Mouse (Mus musculus) CD4-positive, CD25-positive, alpha-beta regulatory T cell, adult 4 months (primary cell): ENCODE results near the gene Itga8. TPM values are rescaled to one million over a fixed set of nuclear protein-coding genes. Genes with fewer than 3 reads are reported as not detected.

Source experiments
- ATAC-seq: one replicate; pipeline ENCODE4 v1.8.0; 2017
- polyA plus RNA-seq, 2 experiments: library from polyadenylated mRNA; unstranded; fragments of 100-300 nt; shearing (Covaris generic); gene quantifications; one replicate each; pipeline ENCODE4 v1.2.1; 2017

The Itga8 gene
- polyA plus RNA-seq = not detected

DNA sequence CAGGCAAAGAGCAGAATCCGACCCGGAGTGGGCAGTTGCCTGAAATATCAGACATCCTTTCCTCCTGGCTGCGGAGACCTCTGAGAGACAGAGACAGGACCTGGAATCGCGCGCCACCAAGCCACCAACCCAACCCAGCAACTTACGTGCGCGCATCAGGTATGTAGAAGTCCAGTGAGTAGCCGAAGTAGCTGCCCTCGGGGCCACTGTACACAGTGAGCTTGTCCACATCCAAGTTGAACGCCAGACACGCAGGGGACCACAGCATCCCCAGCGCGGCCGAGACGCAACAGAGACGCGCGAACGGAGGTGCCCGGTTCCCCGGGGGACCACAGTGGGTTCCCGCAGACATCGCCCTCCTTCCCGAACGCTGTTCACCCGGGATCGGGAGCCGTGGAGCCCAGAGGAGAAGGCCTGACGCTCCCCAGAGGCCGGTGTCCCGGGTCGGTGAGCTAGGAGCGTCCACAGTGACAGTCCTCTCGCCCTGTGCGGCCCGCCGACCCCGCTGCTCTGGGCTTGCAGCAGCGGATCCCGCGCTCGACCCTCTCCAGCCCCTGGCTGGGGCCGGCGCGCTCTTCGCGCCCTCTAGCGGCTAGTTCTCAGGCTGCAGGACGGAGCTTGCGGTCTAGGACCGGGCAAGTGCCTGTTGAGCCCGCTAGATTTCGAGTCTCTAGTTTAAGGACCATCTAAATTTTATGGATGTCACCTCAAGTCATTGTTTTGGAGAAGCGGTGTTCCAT lies at the start of gene Itga8:
Itga8 (minus strand) TSS at position 492 of the 740 bp plus-strand sequence.
- peak; percentile 75 for ATAC-seq

DNA sequence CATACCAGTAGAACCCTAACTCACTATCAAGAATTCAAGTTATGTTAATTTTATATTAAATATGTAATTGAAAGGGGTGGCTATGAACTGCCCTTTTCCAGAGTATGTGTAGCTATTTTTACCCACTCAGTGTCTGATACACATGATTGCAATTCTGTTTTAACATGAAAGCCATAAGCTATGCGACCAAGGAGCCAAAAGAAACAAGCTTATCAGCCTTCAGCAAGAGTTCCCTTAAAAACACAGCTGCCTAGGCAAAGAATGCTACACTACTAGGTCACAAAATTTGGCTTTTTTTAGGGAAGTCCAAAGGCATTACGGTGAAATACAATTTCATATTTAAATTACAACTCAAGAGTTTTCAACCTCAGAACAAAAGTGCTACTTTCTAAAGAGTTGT lies 47.2 kb upstream of the Itga8 start:
- ATAC-seq = no peak

DNA sequence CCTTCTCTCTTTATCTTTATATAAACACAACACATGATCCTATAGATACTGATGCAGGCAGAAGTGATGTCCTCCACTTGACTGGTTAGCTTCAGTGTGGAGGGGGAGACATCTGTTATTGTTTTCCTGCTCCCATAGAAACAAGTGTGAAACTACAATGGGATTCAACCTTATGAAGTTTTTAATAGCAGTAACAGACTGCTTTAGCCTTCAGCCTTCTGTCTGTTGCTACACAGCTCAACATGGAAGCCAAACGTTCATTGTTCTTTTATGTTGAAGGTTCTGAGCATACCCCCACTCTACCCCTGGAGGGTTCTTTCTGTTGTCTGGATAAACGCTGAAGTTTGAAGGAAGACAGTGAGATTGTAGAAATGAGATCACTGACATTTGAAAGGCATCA lies 30.2 kb upstream of the Itga8 start:
- ATAC-seq = no peak

DNA sequence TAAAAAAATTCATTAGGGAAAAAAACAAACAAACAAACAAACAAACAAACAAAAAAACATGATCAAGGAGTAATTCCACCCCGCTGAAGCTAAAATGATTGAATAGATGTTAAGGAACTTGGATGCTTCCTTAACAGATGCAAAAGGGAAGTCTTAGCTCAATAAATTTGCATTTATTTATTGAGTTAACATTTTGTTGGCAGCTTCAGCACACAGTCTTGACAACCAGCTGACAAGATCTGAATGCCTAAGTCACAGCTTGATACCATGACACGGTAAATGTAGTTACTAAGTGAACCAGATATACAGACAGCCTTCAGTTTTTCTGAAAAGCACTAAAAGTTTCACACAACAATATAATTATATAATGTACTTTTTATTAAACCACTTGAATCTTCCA lies 27.9 kb upstream of the Itga8 start:
- no peak for ATAC-seq

DNA sequence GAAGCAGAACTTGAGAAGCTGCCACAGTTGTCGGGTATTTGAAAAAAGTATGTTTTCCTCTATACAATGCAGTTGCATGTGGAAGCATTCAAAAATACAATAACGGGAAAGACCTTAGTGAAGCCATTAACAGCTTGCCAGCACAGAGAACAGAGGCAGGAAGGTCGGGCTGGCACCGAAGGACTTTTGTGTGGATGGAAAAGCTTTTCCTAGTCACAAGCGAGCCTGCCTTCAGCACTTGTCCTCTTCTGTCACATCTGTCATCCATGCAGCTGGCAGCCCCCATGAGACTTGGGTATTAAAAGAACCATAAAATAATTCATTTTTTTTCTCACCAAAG lies 27.3 kb upstream of the Itga8 start:
- ATAC-seq = no peak

DNA sequence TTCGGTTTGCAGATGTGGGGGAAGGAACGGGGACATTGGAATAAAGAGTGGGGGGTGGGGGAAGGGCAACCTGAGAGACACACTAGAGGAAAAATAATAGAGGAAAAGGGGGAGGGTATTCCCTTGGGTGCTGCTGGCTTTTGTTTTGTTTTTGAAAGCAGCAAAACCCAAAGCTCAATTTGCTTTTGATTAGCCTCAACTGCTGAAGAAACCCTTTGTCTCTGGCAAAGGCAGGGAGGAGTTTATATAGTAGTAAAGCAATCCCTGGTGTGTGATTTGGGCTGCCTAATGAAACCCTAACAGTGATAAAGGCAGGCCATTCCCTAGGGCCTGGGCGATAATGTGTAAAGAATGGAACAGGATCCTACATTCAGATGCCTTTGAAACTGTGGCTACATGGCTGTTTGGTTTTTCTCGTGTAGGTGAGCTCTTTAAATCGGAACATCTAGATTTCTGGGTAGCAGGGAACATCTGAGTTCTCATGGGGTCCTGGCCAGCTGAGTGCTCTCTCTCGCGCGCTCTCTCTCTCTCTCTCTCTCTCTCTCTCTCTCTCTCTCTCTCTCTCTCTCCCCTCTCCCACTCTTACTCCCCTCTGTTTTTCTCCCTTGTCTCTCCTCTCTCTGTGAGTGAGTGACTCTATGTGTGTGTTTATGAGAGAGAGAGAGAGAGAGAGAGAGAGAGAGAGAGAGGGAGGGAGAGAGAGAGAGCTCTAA lies 26.8 kb upstream of the Itga8 start:
- ATAC-seq = no peak

DNA sequence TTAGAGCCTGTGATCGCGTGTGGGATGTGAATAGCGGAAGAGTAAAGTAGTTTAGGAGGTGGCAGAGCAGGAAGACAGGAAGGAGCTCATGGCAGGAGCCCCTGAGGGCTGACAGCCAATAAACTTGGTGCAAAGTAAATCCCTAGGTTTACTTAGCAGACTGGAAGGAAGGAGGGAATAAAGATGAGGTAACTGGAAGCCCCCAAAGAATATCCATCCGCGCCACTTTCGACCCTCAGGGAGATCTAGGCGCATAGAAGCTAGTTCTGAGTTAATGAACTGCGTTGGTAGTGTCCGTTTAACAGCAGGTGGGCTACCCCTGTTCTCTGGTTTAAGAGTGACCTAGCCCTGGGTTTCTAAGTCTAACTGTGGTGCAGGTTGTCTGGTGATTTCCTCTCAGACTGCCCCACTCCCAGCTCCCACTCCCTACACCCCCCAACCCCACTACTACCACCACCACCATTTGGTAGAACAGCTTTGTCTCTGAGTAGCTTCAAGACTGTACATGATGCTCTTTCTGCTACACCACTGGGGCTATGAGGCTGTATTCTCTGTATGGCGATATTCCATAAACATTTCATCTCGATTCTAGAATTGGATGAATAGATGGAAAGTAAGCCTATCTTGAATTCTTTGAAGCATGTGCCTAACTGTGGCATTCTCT lies 26.1 kb upstream of the Itga8 start:
- no peak for ATAC-seq

DNA sequence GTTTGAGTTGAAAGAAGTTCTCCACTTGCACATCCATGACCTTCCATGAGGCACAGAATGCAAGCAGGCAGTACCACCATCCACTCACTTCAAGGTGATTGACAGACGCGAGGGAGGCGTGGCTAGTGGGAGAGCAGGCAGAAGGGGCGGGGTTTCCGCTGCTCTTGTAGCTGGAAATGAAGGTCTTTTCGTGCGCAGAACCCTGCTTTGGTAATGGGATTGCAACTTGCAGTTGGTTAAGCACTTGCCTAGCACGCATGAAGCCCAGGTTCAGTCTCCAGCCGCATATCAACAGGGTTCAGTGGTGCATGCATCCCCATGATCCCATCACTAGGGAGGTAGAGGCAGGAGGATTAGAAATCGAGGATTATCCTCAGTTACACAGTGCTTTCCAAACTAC lies 25.5 kb upstream of the Itga8 start:
- ATAC-seq = peak; percentile 72

DNA sequence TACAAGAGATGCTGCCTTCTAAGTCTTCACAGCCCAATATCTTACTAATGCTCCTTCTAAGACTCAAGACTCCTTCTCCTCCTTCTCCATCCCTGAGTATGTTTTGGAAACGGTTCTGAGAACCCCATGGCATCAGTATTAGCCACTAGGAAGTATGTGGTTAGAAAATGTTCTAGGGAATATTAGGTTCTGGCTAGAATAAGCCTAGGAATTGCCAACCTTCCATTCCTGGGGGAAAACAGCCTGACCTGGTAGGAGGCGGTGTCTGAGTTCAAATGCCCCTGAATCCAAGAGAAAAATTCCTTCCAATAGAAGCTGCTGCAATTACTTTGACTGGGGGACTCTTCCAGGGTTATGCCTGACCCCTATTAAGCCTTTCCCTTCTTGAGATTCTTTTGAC lies 24.1 kb upstream of the Itga8 start:
- ATAC-seq = no peak

DNA sequence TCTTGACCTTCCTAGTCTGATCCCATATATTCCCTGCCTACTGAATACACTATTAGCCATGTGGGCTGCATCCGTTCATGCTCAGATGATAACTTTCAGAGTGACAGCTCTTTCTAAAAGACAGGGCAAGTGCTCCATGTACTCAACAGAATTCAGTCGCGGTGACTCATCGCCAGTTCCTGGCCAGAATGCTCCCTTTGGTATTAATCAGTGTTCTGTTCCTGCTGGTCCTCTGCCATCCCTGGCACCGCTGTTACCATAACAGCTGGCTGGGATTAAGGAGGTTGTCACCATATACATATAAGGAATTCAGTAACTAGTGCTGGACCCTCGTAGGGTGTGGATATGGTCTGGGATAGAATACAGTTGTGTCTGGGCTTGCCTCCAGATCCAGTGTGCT lies 23.7 kb upstream of the Itga8 start:
- no peak for ATAC-seq

DNA sequence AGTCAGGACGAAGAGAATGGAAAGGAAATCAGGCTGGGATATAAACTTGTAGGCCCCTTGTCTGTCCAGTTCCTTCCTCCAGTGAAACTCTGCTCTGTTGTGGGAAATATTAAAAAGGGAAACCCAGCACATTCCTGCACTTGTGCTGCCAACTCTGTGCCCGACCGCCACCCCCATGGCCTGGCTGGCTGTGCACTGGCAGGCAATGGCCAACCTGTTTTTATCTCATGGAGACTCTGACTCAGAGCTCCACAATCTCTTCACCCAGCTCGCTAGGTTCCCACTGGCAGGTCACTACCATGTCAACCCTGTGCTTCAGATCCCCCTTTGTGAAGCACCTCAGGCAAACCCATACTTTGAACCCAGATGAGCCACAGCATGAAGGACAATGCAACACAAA lies 19.2 kb upstream of the Itga8 start:
- no peak for ATAC-seq

DNA sequence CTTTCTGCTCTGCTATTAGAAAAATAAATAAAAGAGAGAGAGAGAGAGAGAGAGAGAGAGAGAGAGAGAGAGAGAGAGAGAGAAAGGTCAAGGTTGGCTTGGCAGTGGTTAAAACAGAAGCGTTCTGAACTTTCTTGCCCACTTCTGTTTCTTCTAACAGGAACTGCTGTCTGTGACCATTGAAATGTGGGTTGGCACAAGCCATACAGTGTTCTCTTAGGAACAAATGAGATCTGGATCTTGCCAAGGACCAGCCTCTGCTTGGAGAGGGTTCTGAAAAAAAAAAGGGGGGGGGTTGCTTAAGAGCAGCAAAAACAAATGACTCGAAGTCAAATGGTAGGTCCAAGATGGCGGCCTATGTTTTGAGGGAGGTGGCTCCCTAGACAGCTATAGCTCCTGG lies 17.0 kb upstream of the Itga8 start:
- ATAC-seq = no peak

DNA sequence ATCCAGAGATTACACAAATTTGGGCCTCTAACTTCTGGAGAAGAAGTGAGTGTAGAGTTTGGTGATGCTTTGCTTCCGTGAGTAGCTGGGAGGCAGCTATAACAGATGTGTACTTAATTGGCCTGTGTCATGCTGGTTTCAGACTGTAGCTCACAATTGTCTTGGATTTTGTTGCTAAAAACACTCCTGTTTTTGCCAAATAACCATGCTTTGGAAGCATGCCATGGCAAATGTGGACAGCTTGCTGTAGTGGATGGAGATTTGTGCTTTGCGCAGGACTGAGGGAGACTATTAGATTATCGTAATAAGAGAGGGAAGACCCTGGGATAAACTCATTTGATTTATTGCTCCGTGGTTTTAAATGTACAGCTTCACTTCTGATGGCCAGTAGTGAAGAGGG lies 16.3 kb upstream of the Itga8 start:
- no peak for ATAC-seq

DNA sequence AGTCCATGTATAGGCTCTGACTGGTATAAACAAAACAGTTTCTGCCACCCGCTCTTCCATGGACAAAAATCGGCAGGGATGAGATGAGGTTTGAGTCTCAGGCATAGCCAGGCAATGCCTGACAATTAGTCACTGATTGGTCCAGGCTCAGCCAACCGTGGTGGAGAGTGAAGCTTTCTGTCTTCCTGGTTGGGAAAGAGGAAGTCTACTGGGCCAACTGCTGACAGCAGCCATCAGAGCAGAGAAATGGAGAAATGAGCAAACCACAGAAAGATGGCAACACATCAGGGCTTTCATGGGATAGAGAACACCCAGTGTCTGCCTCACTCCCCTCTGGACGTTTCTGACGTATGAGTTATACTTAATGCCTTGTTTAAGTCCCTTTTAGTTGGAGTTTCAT lies 15.6 kb upstream of the Itga8 start:
- no peak for ATAC-seq

DNA sequence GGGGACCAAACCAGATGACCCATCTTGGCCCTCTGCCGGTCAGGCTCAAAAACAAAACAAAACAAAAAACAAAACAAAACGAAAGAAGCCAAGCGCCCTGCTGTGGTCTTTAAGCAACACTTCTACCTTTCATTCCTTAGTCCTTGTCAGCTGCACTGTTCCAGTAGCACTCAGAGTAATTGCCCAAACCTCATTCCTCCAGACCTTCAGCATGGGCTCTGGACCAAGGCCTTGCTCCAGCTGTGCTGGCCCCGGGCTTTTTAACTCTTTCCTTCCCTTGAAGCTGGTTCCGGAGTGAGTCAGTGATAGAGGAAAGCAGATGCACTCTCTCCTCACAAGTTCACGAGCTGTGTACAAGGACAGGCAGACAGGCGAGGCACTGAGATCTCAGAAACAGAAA lies 14.6 kb upstream of the Itga8 start:
- ATAC-seq = no peak

DNA sequence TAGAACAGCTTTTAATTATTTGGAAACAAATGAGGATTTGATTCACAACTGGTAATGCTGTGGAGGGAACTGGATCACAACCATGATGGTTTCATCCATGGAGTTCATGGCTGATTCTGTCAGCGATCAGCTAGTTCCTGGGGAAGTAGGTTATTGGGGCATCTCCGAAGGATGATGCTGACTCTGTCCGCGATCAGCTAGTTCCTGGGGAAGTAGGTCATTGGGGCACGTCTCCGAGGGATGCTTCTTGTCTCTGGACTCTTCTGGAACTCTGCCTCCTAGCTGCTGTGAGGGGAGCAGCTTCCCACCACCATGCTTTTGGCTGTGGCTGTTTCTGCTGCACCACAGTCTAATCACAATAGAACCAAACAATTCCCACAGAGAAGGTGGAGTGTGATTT lies 12.3 kb upstream of the Itga8 start:
- ATAC-seq = no peak

DNA sequence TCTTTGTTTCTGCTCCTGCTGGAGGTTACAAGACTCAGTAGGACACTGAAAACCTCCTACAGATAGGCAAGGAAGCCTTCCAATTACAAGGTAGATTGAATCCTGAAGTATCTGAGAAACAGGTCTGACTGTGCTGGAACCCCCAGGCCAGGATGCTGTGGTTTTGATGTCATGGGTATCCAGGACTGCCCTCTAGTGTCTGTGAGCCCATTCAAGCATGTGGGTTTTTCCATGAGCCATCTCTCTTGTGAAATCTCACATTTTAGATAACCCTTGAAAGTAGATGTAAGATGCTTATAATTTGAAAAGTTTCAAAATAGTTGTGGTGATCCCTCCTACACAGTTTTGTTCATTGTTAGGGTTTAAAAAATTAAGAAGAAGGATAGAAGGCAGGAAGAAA lies 6.7 kb upstream of the Itga8 start:
- ATAC-seq = no peak

DNA sequence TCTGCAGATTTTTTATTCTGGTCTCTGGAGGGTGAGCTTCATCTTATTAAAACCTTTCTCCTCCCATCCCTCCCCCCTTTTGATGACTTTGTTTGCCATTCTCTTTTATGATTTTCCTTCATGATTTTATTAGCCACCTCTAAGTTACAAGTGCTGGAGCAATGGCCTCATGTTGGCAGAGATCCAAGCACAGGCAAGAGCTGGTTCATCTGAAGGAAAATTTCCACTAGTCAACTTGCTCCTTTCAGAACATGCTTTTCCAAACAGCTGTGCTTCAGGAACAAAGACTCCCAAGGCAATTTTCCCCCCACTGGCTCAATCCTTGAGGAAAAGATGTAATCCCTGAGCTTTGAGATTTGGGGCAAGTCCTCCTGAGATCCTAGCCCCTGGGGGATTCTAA lies 5.6 kb upstream of the Itga8 start:
- no peak for ATAC-seq

DNA sequence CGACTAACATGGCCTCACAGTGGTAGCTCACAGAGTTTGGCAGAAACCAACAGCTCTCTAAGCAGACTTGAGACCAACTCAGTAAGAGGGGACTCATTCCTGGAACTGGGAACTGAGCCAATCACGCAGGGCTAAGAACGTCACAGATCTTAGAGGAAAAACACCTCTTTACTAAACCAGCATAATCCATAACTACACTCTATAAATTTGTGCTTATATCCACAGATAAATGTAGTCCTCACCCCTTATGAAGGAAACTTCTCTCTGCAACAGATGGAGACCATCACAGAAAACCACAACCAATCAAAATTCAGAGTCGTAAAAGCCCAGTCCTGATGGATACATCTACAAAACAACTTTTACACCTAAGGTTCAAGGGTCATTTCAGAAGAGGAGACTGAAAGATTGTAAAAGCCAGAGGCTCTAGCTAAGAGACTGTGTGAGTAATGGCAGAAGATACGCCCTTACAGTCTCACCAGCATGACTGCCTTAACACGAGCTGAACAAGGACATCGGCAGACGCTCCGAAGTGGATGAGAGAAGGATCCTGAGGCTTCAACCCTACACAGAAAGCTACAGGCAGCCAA lies 3.4 kb upstream of the Itga8 start:
- no peak for ATAC-seq

DNA sequence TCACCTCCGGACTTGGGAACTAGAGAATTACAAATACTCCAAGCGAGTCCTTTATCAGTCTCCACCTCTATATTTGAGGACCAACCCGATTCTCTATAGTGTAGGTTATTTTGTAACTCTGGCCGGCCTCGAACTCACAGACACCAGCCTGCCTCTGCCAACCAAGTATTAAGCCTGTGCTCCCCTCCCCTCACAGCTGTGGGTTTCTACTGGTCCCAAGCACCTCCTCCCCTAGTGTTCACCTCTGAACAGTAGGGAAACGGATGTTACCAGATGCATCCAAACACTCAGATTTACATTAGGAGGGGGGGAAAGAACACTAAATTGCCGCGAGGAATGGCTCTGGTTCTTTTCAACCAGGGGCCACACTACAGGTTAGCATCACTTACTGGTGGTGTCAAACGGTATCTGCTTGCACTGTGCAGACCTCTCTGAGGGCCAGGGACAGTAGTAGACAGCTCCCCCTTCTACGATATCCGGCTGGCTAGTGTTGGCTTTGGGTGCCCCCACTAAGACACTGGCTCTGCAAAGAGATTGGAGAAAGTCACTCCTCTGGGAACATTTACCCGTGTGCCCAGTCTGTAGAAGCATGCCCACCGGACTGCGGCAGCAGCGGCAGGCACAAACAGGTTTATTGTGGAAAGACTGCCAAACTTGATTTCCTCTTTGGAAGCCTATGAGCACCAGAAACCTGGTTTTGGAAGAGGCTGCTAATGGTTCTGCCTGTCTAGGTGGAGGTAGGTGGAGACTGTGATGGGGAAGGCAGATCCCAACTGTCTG lies 1.1 kb downstream of the Itga8 start:
- no peak for ATAC-seq

DNA sequence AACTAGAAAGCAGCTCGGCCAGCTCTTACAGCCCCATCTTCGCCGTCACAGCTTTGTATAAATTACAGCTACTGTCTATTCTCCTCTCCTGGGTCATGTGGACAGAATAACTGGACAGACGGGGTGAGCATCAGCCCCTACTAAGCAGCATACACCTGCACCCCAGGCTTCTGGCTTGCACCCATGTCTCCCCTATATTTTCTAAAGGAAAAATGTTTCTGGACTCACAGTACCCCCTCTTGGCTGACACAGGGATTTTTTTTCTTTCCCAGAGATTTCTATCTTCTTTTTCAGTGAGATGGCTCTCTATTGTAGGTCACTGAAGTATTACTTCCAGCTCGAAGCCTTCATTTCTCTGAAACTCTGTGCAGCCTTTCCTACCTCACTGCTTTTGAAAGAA lies 4.4 kb downstream of the Itga8 start:
- ATAC-seq = no peak

DNA sequence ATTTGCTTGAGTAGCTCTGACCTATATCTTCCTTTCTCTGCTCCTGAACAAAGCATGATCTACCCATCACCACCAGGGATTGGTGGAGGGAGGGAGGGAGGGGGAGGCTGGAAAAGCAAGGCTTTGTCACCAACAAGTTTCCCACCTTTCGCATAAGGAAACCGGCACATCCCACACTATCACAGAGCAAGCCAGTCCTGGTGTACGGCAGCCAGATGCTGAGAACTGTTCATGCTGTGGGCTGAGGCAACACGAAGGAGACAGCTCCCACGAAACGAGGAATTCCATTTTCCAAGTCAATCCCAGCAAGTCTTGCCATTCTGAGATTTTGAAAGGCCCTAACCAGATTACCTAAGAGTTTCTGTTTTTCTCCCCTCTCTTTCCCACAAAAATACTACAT lies 6.6 kb downstream of the Itga8 start:
- ATAC-seq = no peak

DNA sequence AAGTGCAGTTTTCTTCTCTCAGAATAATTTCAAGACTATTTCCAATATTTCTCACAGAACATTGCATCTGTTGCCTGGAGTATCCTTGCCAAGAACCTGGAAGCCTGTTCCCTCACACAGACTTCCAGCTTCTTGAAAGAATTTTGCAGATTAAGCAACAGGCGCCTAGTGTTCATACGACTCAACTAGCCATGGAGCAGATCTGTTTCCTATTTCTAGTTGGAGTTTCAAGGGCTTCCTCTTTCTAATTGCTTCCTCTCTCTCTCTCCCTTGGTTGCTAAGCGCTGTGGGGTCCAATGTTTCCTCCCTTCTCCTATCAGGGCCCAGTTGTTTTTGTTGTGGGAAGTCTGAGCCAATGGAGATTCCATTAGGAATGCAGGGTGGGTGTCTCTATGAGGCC lies 7.7 kb downstream of the Itga8 start:
- no peak for ATAC-seq
